Mouse (Mus musculus) embryonic facial prominence, embryonic 14.5 days (tissue): ENCODE results near the gene Prg4. TPM values are rescaled to one million over a fixed set of nuclear protein-coding genes. Genes with fewer than 3 reads are reported as not detected.

Source experiments
- polyA plus RNA-seq: library from polyadenylated mRNA; unstranded; fragments of >200 nt; fragmentation: Nextera tagmentation; extraction: Ambion mirVana; gene quantifications from 2 replicates; pipeline ENCODE4 v1.2.1, GENCODE M21; 2014

Prg4 gene
- polyA plus RNA-seq, 1 experiment from 2014 or later = 2.0 TPM

Other genes starting within 250 kb of the Prg4 start
- not detected in 2 replicates for gene Pdc, start 146.7 kb downstream of the Prg4 start, polyA plus RNA-seq
- 144 and 154 TPM in 2 replicates for gene Tpr, start 73.3 kb downstream of the Prg4 start, polyA plus RNA-seq
- gene Odr4, start 73.1 kb downstream of the Prg4 start, polyA plus RNA-seq = 40.8 and 46.0 TPM in 2 replicates